Mouse (Mus musculus) liver, embryonic 14.5 days (tissue): ENCODE data around the gene Ngly1. TPM values are rescaled to one million over a fixed set of nuclear protein-coding genes. Genes with fewer than 3 reads are reported as not detected.

Experiments
- ATAC-seq: fragments of 200-750 bp; cut with Nextera tagmentation; 2 replicates; pipeline ENCODE4 v1.8.0; 2017; ENCODE audit warnings: moderate number of reproducible peaks, mild to moderate bottlenecking, moderate library complexity; ENCODE audit not compliant: insufficient read depth
- DNase-seq, 3 experiments: peaks; one replicate each; pipeline ENCODE4 v3.0.0-alpha.2; 2012 to 2013; ENCODE audit warnings: low read depth in 3 of 3, low spot score in 3 of 3
- H3K27ac ChIP-seq: fragments of 300-500 bp; sonication (generic); 2 replicates; pipeline ENCODE4 v1.5.1; 2014; ENCODE audit warnings: moderate library complexity, mild to moderate bottlenecking, control low read depth, inconsistent platforms
- H3K27me3 ChIP-seq: fragments of 300-500 bp; sonication (generic); 2 replicates; pipeline ENCODE4 v1.6.1; 2014; ENCODE audit warnings: mild to moderate bottlenecking, low read length, moderate library complexity; ENCODE audit not compliant: control insufficient read depth, insufficient read depth
- H3K36me3 ChIP-seq: fragments of 300-500 bp; sonication (generic); replicated peaks from 2 replicates; pipeline ENCODE4 v1.6.1; 2014; ENCODE audit warnings: low read depth; ENCODE audit not compliant: control insufficient read depth, insufficient read depth
- H3K4me1 ChIP-seq, 2 experiments: fragments of 200-500 bp in 1 of 2; fragments of 300-500 bp in 1 of 2; sonication (generic) in 1 of 2; replicated peaks; 2 replicates each; pipeline ENCODE4 v1.6.1; 2012 to 2014; ENCODE audit warnings: antibody characterized with exemption in 1 of 2, inconsistent platforms in 1 of 2, low read length in 1 of 2; ENCODE audit not compliant: control insufficient read depth in 2 of 2, insufficient read depth in 2 of 2
- H3K4me2 ChIP-seq: fragments of 300-500 bp; sonication (generic); 2 replicates; pipeline ENCODE4 v1.6.1; 2014; ENCODE audit warnings: low read depth, mild to moderate bottlenecking, control low read depth, moderate library complexity
- H3K4me3 ChIP-seq, 2 experiments: fragments of 200-500 bp in 1 of 2; fragments of 300-500 bp in 1 of 2; sonication (generic) in 1 of 2; 2 replicates each; pipeline ENCODE4 v1.5.1; 2012 to 2014; ENCODE audit warnings: low read depth in 2 of 2, low read length in 2 of 2, mild to moderate bottlenecking in 2 of 2, control low read depth in 1 of 2, inconsistent platforms in 1 of 2, moderate library complexity in 1 of 2; ENCODE audit not compliant: insufficient read depth in 1 of 2
- H3K9ac ChIP-seq: fragments of 300-500 bp; sonication (generic); replicated peaks from 2 replicates; pipeline ENCODE4 v1.6.1; 2014; ENCODE audit warnings: mild to moderate bottlenecking, control low read depth, moderate library complexity
- H3K9me3 ChIP-seq: fragments of 300-500 bp; sonication (generic); 2 replicates; pipeline ENCODE4 v1.6.1; 2016; ENCODE audit warnings: low read length, mixed read lengths; ENCODE audit not compliant: control insufficient read depth
- CTCF ChIP-seq: IDR thresholded peaks from 2 replicates; pipeline ENCODE4 v1.5.1; 2016; ENCODE audit warnings: antibody characterized with exemption, low read depth, control low read depth
- EP300 ChIP-seq: IDR thresholded peaks from 2 replicates; pipeline ENCODE4 v1.6.1; 2016; ENCODE audit warnings: antibody characterized with exemption, low read depth
- WGBS: fragments of 180-500 bp; shearing (Covaris S2); extraction: QIAGEN DNeasy Blood & Tissue Kit; methylation state at CpG from one replicate; pipeline ENCODE4 v1.1.7; 2014; ENCODE audit not compliant: insufficient replicate concordance; 5-methylcytosine and 5-hydroxymethylcytosine counted together
- polyA plus RNA-seq, 2 experiments: library from polyadenylated mRNA; depleted of rRNA in 1 of 2; stranded (reverse) in 1 of 2; unstranded in 1 of 2; fragments of >200 nt; fragmentation: Nextera tagmentation in 1 of 2; extraction: Ambion mirVana in 1 of 2; gene quantifications; 2 replicates each; pipeline versions ENCODE4 v1.2.1 to v1.2.3; 2012 to 2014

Gene Ngly1
- polyA plus RNA-seq, 2 experiments: 6.9 to 21.7 TPM

- 45% methylated on average over 2 of the region's 2 CpGs for WGBS
- Histone ChIP-seq H3K4me1 (peaks cover 41 to 47% of the 10 kb centered on the region in 2 experiments), H3K9ac (no peak overlapping the region), H3K27me3 (no peaks in the 10 kb centered on the region), H3K4me2 (no peak overlapping the region), H3K4me3 (no peak overlapping the region), H3K27ac (peak overlapping the region; percentile 0; the same call in 1 of the 2 replicates), H3K36me3 (no peaks in the 10 kb centered on the region; the same call in 1 of the 2 replicates), H3K9me3 (no peaks in the 10 kb centered on the region)
- no peak for TF ChIP-seq EP300
- no peak for TF ChIP-seq CTCF
- DNase-seq (no peak), ATAC-seq (no peak)
Observed at GRCm38 (mm10) chr14:16246340-16246912, 2.7 kb upstream of the Ngly1 start.

- no peak for TF ChIP-seq CTCF
- H3K36me3 ChIP-seq: no peaks in the 10 kb centered on the region; the same call in 1 of the 2 replicates
- peak overlapping the region; percentile 92 for H3K4me2 ChIP-seq
- no peaks in the 10 kb centered on the region for H3K9me3 ChIP-seq
- peaks cover 38 to 39% of the 10 kb centered on the region in 2 experiments for H3K4me1 ChIP-seq
- DNase-seq (no peak), ATAC-seq (no peak)
- peak overlapping the region in 1 of 2 experiments; percentile 67; a peak in 2 of 4 replicates for H3K4me3 ChIP-seq
- no peaks in the 10 kb centered on the region for H3K27me3 ChIP-seq
- peak overlapping the region; percentile 10 for H3K9ac ChIP-seq
- peak overlapping the region; percentile 46 for H3K27ac ChIP-seq
- 63% methylated on average over 3 of the region's 3 CpGs for WGBS
Observed at GRCm38 (mm10) chr14:16248135-16248534, 945 bp upstream of the Ngly1 start.

- 7% methylated on average over 9 of the region's 9 CpGs for WGBS
- peak overlapping the region; percentile 46 for H3K27ac ChIP-seq
- DNase-seq: no peak
- H3K4me3 ChIP-seq: peak overlapping the region; percentile 67 to 73
- no peaks in the 10 kb centered on the region for H3K9me3 ChIP-seq
- TF ChIP-seq CTCF (no peak), EP300 (no peak)
- ATAC-seq: no peak
- H3K27me3 ChIP-seq: no peaks in the 10 kb centered on the region
- peak overlapping the region; percentile 81 for H3K9ac ChIP-seq
- peak overlapping the region; percentile 92 for H3K4me2 ChIP-seq
- H3K4me1 ChIP-seq: peaks cover 38% of the 10 kb centered on the region in 2 experiments
- no peaks in the 10 kb centered on the region; the same call in 1 of the 2 replicates for H3K36me3 ChIP-seq
Observed at GRCm38 (mm10) chr14:16248603-16249157, 400 bp upstream of the Ngly1 start.

DNA sequence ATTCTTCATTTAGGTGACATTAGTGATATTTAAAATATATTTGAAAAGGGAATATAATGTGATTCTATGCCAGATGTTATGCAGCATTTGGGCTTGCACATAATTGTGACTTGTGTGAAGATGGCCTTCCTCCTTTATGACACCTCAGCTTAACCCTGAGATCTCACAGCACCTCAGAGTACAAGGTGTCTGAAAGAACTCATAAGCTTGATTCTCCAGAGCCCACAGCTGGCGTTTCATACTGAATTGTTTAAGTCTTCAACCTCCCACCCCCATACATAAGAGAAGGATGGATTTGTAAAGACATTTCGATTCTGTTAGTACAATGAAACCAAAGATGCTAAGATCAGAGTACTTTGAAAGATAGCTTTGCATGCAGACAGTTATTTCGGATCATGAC lies 1.0 kb downstream of the Ngly1 start:
- WGBS: 54% methylated on average over 3 of the region's 3 CpGs
- no peaks in the 10 kb centered on the region for H3K27me3 ChIP-seq
- H3K4me1 ChIP-seq: peaks cover 29% of the 10 kb centered on the region in 2 experiments
- TF ChIP-seq EP300 (no peak), CTCF (no peak)
- no peak for DNase-seq
- no peak for ATAC-seq
- peak overlapping the region; percentile 46 for H3K27ac ChIP-seq
- H3K9me3 ChIP-seq: no peaks in the 10 kb centered on the region
- H3K4me2 ChIP-seq: peak overlapping the region; percentile 92
- H3K9ac ChIP-seq: peak overlapping the region; percentile 81
- no peaks in the 10 kb centered on the region; the same call in 1 of the 2 replicates for H3K36me3 ChIP-seq
- peak overlapping the region; percentile 67 to 85 for H3K4me3 ChIP-seq

- H3K27me3 ChIP-seq: no peaks in the 10 kb centered on the region
- no peak overlapping the region for H3K4me2 ChIP-seq
- H3K27ac ChIP-seq: no peak overlapping the region
- H3K9me3 ChIP-seq: no peaks in the 10 kb centered on the region
- 33% methylated on average over 3 of the region's 3 CpGs for WGBS
- ATAC-seq (no peak), DNase-seq (no peak)
- H3K4me3 ChIP-seq: no peak overlapping the region
- peaks cover under 1 to 6% of the 10 kb centered on the region in 2 experiments; a peak in 3 of 4 replicates for H3K4me1 ChIP-seq
- H3K9ac ChIP-seq: no peak overlapping the region
- H3K36me3 ChIP-seq: peaks cover 6% of the 10 kb centered on the region; the same call in 1 of the 2 replicates
- no peak for TF ChIP-seq CTCF
- no peak for TF ChIP-seq EP300
Observed at GRCm38 (mm10) chr14:16255745-16256144, 6.7 kb downstream of the Ngly1 start.
